ENCODE assay signal across 15 mouse cellular contexts in the genomic region with DNA sequence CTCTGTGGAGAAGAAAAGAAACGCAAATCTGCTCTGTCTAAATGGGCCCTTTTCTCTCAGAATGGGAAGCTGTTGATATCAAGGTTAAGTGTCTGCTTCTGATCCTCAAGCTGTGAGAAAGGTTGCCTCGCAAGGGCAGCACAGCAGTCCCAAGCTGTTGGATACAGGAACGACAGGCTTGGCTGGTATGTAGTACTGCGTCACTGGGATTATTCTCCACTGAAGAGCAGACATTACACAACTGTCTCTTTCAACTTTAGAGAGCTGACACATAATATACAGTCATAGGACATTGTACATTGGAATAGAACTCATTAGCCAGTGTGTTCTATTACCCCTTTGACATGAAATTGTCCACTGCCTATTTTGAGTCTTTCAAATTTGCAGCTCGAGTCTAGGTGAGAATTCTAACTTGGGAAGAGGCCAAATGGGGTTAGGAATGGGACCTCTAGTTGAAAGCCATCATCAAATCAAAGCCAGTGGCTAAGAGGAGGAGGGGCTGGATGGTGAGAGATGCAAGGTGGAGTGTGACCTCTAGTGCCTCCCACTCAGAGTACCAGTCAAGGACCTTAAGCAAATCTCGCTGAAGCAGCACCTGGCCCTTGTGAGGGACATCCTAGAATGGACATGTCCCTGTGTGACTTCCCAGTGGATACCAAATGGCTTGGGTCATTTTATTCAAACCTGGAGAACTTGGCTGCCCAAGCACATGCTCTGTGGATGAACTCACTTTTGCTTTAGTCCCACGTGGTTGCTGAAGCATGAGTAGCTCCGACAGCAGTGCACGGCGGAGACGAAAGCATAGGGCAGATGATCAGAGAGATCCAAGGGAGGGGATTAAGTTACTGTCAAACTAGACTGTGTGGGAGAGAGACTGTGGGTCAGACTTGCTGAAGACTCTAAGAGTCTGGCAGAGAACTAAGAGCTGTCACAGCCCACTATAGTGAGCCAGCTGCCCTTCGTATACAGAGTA. TPM values are rescaled to one million over a fixed set of nuclear protein-coding genes. Genes with fewer than 3 reads are reported as not detected.
DNase-seq lines count a peak whose midpoint lies in the region; ATAC-seq lines count a peak whose summit lies in the region.
"Had no signal": no experiment of that assay in that cellular context is flagged by ENCODE, and none has a peak within 500 bp of the region (broad histone marks: within the 10 kb centered on the region; RNA-seq: fewer than 3 reads in every experiment).

No protein-coding gene starts in this region.

- no peak overlapping the region for H3K27ac ChIP-seq in heart, embryonic 14.5 days (replicated peaks in 1 of 2; ENCODE audit: control insufficient read depth in 1 of 2, insufficient read depth in 1 of 2, low read depth in 2 of 2, low read length in 2 of 2)
- no peak overlapping the region for H3K27ac ChIP-seq in intestine, embryonic 16.5 days (ENCODE audit: low read length)
- H3K27ac ChIP-seq: limb, embryonic 13.5 days had no signal

- no peak overlapping the region for H3K4me2 ChIP-seq in heart, embryonic 14.5 days (ENCODE audit: low read length)
- no peak overlapping the region for H3K4me2 ChIP-seq in intestine, embryonic 16.5 days (ENCODE audit: low read depth, low read length)
- H3K4me2 ChIP-seq: limb, embryonic 13.5 days; lung, embryonic 14.5 days; midbrain, embryonic 11.5 days had no signal

- no peak overlapping the region for H3K4me3 ChIP-seq in heart, embryonic 14.5 days (ENCODE audit: control insufficient read depth in 1 of 2, insufficient read depth in 1 of 2, low read depth in 1 of 2, low read length in 2 of 2)
- H3K4me3 ChIP-seq in intestine, embryonic 16.5 days (ENCODE audit: low read length) = no peak overlapping the region
- H3K4me3 ChIP-seq: erythroblast, embryonic 14.5 days; limb, embryonic 13.5 days had no signal

- H3K36me3 ChIP-seq in heart, embryonic 14.5 days (ENCODE audit: control insufficient read depth, insufficient read depth, low read length) = no peaks in the 10 kb centered on the region
- H3K36me3 ChIP-seq in intestine, embryonic 16.5 days (ENCODE audit: control insufficient read depth, insufficient read depth, low read length) = no peaks in the 10 kb centered on the region
- H3K36me3 ChIP-seq: limb, embryonic 13.5 days had no signal

- H3K27me3 ChIP-seq in heart, embryonic 14.5 days (ENCODE audit: control insufficient read depth, insufficient read depth, low read length) = no peaks in the 10 kb centered on the region
- H3K27me3 ChIP-seq in intestine, embryonic 16.5 days (replicated peaks; ENCODE audit: control insufficient read depth, insufficient read depth, low read length) = no peaks in the 10 kb centered on the region
- H3K27me3 ChIP-seq: limb, embryonic 13.5 days had no signal

- H3K4me1 ChIP-seq in heart, embryonic 14.5 days (ENCODE audit: control insufficient read depth in 2 of 2, insufficient read depth in 2 of 2, low read length in 2 of 2) = peaks cover 8 to 15% of the 10 kb centered on the region in 2 experiments
- H3K4me1 ChIP-seq in intestine, embryonic 16.5 days (ENCODE audit: control insufficient read depth, insufficient read depth, low read length) = no peaks in the 10 kb centered on the region
- H3K4me1 ChIP-seq: limb, embryonic 13.5 days had no signal

- WGBS in heart, embryonic 14.5 days = 66% methylated on average over 12 of the region's 12 CpGs
- WGBS in intestine, embryonic 16.5 days = 73% methylated on average over 12 of the region's 12 CpGs

- no peak for DNase-seq in heart, postnatal 36 days
- DNase-seq in ZHBTc4 (ENCODE audit: low read depth, low spot score) = peak; percentile 22
- DNase-seq in heart, postnatal 4 days = peak; percentile 35
- peak; percentile 23 to 65 for DNase-seq in kidney, postnatal 25 days
- no peak for DNase-seq in natural killer cell, adult 2 months (ENCODE audit: low spot score in 2 of 2)
- no peak for DNase-seq in right cerebral cortex, postnatal 25 days
- DNase-seq: adrenal gland, postnatal 36 days; lung, embryonic 14.5 days; spleen, adult 18-20 months had no signal

- ATAC-seq in heart, embryonic 14.5 days (ENCODE audit: insufficient number of reproducible peaks, insufficient read depth, low FRiP score, low read depth) = 0 out of 2 replicates have a peak, but pooled peaks have one; percentile 13
- ATAC-seq in intestine, embryonic 16.5 days = no peak; the same call in 1 of the 2 replicates

- H3K9me3 ChIP-seq in heart, embryonic 14.5 days (ENCODE audit: control insufficient read depth, low read length) = no peaks in the 10 kb centered on the region
- no peaks in the 10 kb centered on the region for H3K9me3 ChIP-seq in intestine, embryonic 16.5 days (ENCODE audit: control insufficient read depth, low read length)
- H3K9me3 ChIP-seq: limb, embryonic 13.5 days had no signal

- no peak overlapping the region for H3K9ac ChIP-seq in heart, embryonic 14.5 days (ENCODE audit: low read length)
- H3K9ac ChIP-seq in intestine, embryonic 16.5 days (ENCODE audit: low read depth, low read length) = no peak overlapping the region
- H3K9ac ChIP-seq: limb, embryonic 13.5 days; lung, embryonic 14.5 days had no signal

- intact Hi-C loops in heart, postnatal 36 days (cut with DNase I) = no loop called here

RNA-seq across cellular contexts. Expression of a gene that starts 33.6 kb away (rescaled TPM):
- 8.2 and 9.2 TPM in 2 replicates for polyA plus RNA-seq in heart, embryonic 14.5 days (2014; fragmentation: Nextera tagmentation; extraction: Ambion mirVana)
- 10 to 100 TPM; 38.0 to 39.8 TPM for total RNA-seq in heart, postnatal 36 days (2021)
- 10 to 100 TPM; 32.2 to 33.5 TPM for total RNA-seq in heart, postnatal 4 days (2021)
- 5.6 and 6.2 TPM in 2 replicates for polyA plus RNA-seq in intestine, embryonic 16.5 days (2015; fragmentation: Nextera tagmentation; extraction: Ambion mirVana)

RNA-seq across cellular contexts. Expression of a gene that starts 54.5 kb away (rescaled TPM):
- 9.4 and 11.0 TPM in 2 replicates for polyA plus RNA-seq in heart, embryonic 14.5 days (2014; fragmentation: Nextera tagmentation; extraction: Ambion mirVana)
- total RNA-seq in heart, postnatal 36 days (2021) = 1 to 10 TPM; 3.2 to 4.0 TPM
- 10 to 100 TPM; 34.3 to 35.1 TPM for total RNA-seq in heart, postnatal 4 days (2021)
- polyA plus RNA-seq in intestine, embryonic 16.5 days (2015; fragmentation: Nextera tagmentation; extraction: Ambion mirVana) = 6.8 and 7.9 TPM in 2 replicates
- total RNA-seq: common myeloid progenitor, adult 5-6 weeks had no signal
- polyA plus RNA-seq: erythroblast, embryonic 14.5 days had no signal

Comparison
In these comparisons a context has a peak if more than half of its experiments do, and no peak if none do; other contexts are left out.
1. DNase-seq: peak in ZHBTc4 (single experiment), heart, postnatal 4 days (single experiment) and kidney, postnatal 25 days (2 of 2); none in heart, postnatal 36 days (0 of 2), natural killer cell, adult 2 months (0 of 2) and right cerebral cortex, postnatal 25 days (single experiment).
2. RNA of a gene that starts 54.5 kb away (total RNA-seq): 34.3 to 35.1 TPM in heart, postnatal 4 days; 3.2 to 4.0 TPM in heart, postnatal 36 days; every median in the first group is over 4 times any median in the second.